Comparison of ENCODE assay signal across 27 mouse cellular contexts in the genomic region with DNA sequence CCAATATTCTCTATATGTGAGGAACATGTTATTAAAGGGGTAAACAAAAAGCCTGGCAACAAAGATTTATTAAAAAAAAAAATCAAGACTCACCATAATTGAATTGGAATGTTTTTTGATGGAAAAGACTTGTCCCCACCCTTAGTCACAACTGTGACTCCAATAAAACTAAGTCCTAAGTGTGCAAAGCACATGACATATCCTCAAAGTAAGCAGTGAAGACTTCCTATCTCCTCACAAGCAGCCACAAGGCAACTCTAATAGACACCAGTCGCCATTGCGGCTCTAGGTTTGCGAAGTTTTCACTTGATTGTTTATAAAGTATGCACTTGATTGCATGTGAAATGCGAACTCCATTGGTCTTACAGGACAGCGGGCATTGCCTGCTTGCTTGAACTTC.
"Had no signal": no experiment of that assay in that cellular context is flagged by ENCODE, and none has a peak within 500 bp of the region (broad histone marks: within the 10 kb centered on the region; RNA-seq: fewer than 3 reads in every experiment).

No protein-coding gene starts in this region.

- H3K27ac ChIP-seq: embryonic facial prominence, embryonic 10.5 days; embryonic facial prominence, embryonic 12.5 days; embryonic facial prominence, embryonic 13.5 days; embryonic facial prominence, embryonic 15.5 days; forebrain, embryonic 10.5 days; forebrain, embryonic 12.5 days; forebrain, embryonic 13.5 days; forebrain, embryonic 15.5 days; gastrocnemius, adult 2 months had no signal

- ATAC-seq: forebrain, embryonic 13.5 days; forebrain, embryonic 14.5 days; forebrain, embryonic 15.5 days; forebrain, embryonic 16.5 days; forebrain, postnatal 0 days had no signal

- H3K36me3 ChIP-seq: embryonic facial prominence, embryonic 10.5 days; embryonic facial prominence, embryonic 12.5 days; embryonic facial prominence, embryonic 13.5 days; embryonic facial prominence, embryonic 15.5 days; forebrain, embryonic 10.5 days; forebrain, embryonic 12.5 days; forebrain, embryonic 15.5 days had no signal

- DNase-seq: cerebellum, adult 2 months; cerebellum, adult 8-10 months; cerebellum, adult 9-10 months; cerebellum, adult 9-11 months; cerebellum, postnatal 10 days; cerebellum, postnatal 14 days; cerebellum, postnatal 25 days; cerebellum, postnatal 36 days; embryo, embryonic 11 days; forebrain, postnatal 0 days; gastrocnemius, adult 2 months; gastrocnemius, postnatal 10 days; gastrocnemius, postnatal 14 days; gastrocnemius, postnatal 25 days; gastrocnemius, postnatal 36 days; heart, adult 18-20 months had no signal

- H3K4me3 ChIP-seq: embryonic facial prominence, embryonic 10.5 days; embryonic facial prominence, embryonic 12.5 days; embryonic facial prominence, embryonic 13.5 days; embryonic facial prominence, embryonic 15.5 days; erythroblast, embryonic 14.5 days; forebrain, embryonic 10.5 days; forebrain, embryonic 12.5 days; forebrain, embryonic 13.5 days; forebrain, embryonic 15.5 days; gastrocnemius, adult 2 months had no signal

- H3K27me3 ChIP-seq: embryonic facial prominence, embryonic 12.5 days; embryonic facial prominence, embryonic 13.5 days; embryonic facial prominence, embryonic 15.5 days; forebrain, embryonic 12.5 days; forebrain, embryonic 13.5 days; forebrain, embryonic 15.5 days had no signal

- H3K4me2 ChIP-seq: embryonic facial prominence, embryonic 12.5 days; embryonic facial prominence, embryonic 13.5 days; embryonic facial prominence, embryonic 15.5 days; forebrain, embryonic 12.5 days; forebrain, embryonic 13.5 days; forebrain, embryonic 15.5 days had no signal

- H3K9ac ChIP-seq: embryonic facial prominence, embryonic 12.5 days; embryonic facial prominence, embryonic 13.5 days; embryonic facial prominence, embryonic 15.5 days; forebrain, embryonic 12.5 days; forebrain, embryonic 13.5 days; forebrain, embryonic 15.5 days; forebrain, postnatal 0 days had no signal

- H3K4me1 ChIP-seq: embryonic facial prominence, embryonic 12.5 days; embryonic facial prominence, embryonic 15.5 days; forebrain, embryonic 12.5 days; forebrain, embryonic 13.5 days; forebrain, embryonic 15.5 days had no signal

- H3K9me3 ChIP-seq: embryonic facial prominence, embryonic 10.5 days; embryonic facial prominence, embryonic 12.5 days; embryonic facial prominence, embryonic 13.5 days; embryonic facial prominence, embryonic 15.5 days; forebrain, embryonic 10.5 days; forebrain, embryonic 12.5 days; forebrain, embryonic 13.5 days; forebrain, embryonic 15.5 days had no signal
